Mouse (Mus musculus) myocyte (in vitro differentiated cells): ENCODE measurements at regions not wholly inside any gene's neighbourhood (a gene's known extent, or its start where the extent isn't known, plus 50 kb on each side); places are given as distances from the start of the nearest gene placed in this dataset.

Source experiments
- CEBPB ChIP-seq: IDR thresholded peaks from 2 replicates; pipeline ENCODE4 v1.6.1; 2011; ENCODE audit warnings: mild to moderate bottlenecking, moderate library complexity; ENCODE audit not compliant: poor library complexity, insufficient read depth, severe bottlenecking
- E2F4 ChIP-seq: IDR thresholded peaks from one replicate; pipeline ENCODE4 v1.6.1; 2011; ENCODE audit warnings: mild to moderate bottlenecking, control low read depth, moderate library complexity; ENCODE audit not compliant: insufficient read depth
- MYOD1 ChIP-seq, 3 experiments: IDR thresholded peaks; one replicate each; pipeline ENCODE4 v1.6.1; 2011; ENCODE audit warnings: control low read depth in 2 of 3, low read depth in 2 of 3, mild to moderate bottlenecking in 2 of 3, moderate library complexity in 1 of 3; ENCODE audit not compliant: insufficient read length in 2 of 3, control insufficient read depth in 1 of 3
- MYOG ChIP-seq, 3 experiments: IDR thresholded peaks; one replicate each; pipeline ENCODE4 v1.6.1; 2011; ENCODE audit warnings: control low read depth in 2 of 3, low read depth in 2 of 3, mild to moderate bottlenecking in 2 of 3; ENCODE audit not compliant: insufficient read length in 2 of 3, control insufficient read depth in 1 of 3, insufficient read depth in 1 of 3
- POLR2A ChIP-seq: IDR thresholded peaks from one replicate; pipeline ENCODE4 v1.6.1; 2011; ENCODE audit warnings: low read depth, mild to moderate bottlenecking, control low read depth, moderate library complexity; ENCODE audit not compliant: insufficient read length
- POLR2AphosphoS2 ChIP-seq: IDR thresholded peaks from one replicate; pipeline ENCODE4 v1.6.1; 2011; ENCODE audit warnings: low read depth, control low read depth; ENCODE audit not compliant: insufficient read length
- TCF3 ChIP-seq: IDR thresholded peaks from one replicate; pipeline ENCODE4 v1.6.1; 2011; ENCODE audit warnings: low read depth, control low read depth; ENCODE audit not compliant: insufficient read length
- USF1 ChIP-seq: IDR thresholded peaks from one replicate; pipeline ENCODE4 v1.6.1; 2011; ENCODE audit warnings: low read depth, mild to moderate bottlenecking, control low read depth, moderate library complexity

GRCm38 (mm10) chr15:86807296-86808080, 593.2 kb downstream of the Tbc1d22a start:
- TF ChIP-seq E2F4: no peak
- TF ChIP-seq POLR2A: no peak
- TF ChIP-seq CEBPB: no peak
- no peak for TF ChIP-seq MYOG (IDR thresholded peaks at IDR 0.05; ENCODE audit: control insufficient read depth in 1 of 3, insufficient read depth in 1 of 3, insufficient read length in 2 of 3, low read depth in 2 of 3)
- no peak for TF ChIP-seq MYOD1 (IDR thresholded peaks at IDR 0.05; ENCODE audit: control insufficient read depth in 1 of 3, insufficient read length in 2 of 3, low read depth in 2 of 3)
- TF ChIP-seq USF1: no peak
- TF ChIP-seq TCF3: no peak
- no peak for TF ChIP-seq POLR2AphosphoS2
